Mouse (Mus musculus): ENCODE measurements around the gene Ppp2r5b. TPM values are rescaled to one million over a fixed set of nuclear protein-coding genes. Genes with fewer than 3 reads are reported as not detected.

Gene Ppp2r5b
- polyA plus RNA-seq, 1 experiment from 2014 or later: 21.2 TPM

GRCm38 (mm10) chr19:6240725-6241124, 5.1 kb upstream of the Ppp2r5b start:
- peaks cover 15% of the 10 kb centered on the region for H3K36me3 ChIP-seq
- H3K9me3 ChIP-seq: no peaks in the 10 kb centered on the region
- peak overlapping the region; percentile 90; the same call in 1 of the 2 replicates for H3K27ac ChIP-seq
- H3K4me3 ChIP-seq: peak overlapping the region; percentile 88; the same call in 1 of the 2 replicates
- peaks cover 23% of the 10 kb centered on the region for H3K4me1 ChIP-seq
- WGBS: 27% methylated on average over 5 of the region's 5 CpGs
- no peak for DNase-seq (ENCODE audit: low spot score)
- H3K27me3 ChIP-seq (ENCODE audit: insufficient read depth, poor library complexity, severe bottlenecking): no peaks in the 10 kb centered on the region

- Histone ChIP-seq H3K36me3 (peaks cover 9% of the 10 kb centered on the region), H3K9me3 (no peaks in the 10 kb centered on the region), H3K27me3 (ENCODE audit: insufficient read depth, poor library complexity, severe bottlenecking) (no peaks in the 10 kb centered on the region), H3K4me1 (peaks cover 26% of the 10 kb centered on the region), H3K27ac (no peak overlapping the region), H3K4me3 (no peak overlapping the region)
- 43% methylated on average over 1 of the region's 1 CpGs for WGBS
- no peak for DNase-seq (ENCODE audit: low spot score)
Measured at GRCm38 (mm10) chr19:6240136-6240535, 4.5 kb upstream of the Ppp2r5b start.

DNA sequence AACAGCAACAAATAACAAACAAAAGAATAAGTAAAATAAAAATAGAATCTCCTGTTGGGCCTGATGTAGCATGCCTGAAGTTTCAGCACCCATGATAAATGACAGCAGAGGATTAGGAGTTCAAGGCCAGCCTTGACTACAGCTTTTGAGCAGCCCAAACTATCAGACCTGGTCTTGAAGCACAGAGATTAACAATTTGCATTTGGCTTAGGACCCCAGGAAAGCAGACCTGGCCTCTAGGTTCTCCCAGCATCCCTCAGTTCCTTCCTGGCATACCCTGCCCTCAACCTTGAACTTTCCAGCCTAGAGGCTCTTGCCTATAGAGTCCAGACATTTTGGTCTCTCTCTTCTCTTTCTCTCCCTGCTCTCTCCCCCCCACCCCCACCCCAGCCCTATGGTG, 3.1 kb upstream of the Ppp2r5b start:
- H3K36me3 ChIP-seq: no peaks in the 10 kb centered on the region
- DNase-seq (ENCODE audit: low spot score): no peak
- H3K4me1 ChIP-seq: peaks cover 37% of the 10 kb centered on the region
- H3K4me3 ChIP-seq: no peak overlapping the region
- H3K27me3 ChIP-seq (ENCODE audit: insufficient read depth, poor library complexity, severe bottlenecking): no peaks in the 10 kb centered on the region
- H3K27ac ChIP-seq: no peak overlapping the region
- no peaks in the 10 kb centered on the region for H3K9me3 ChIP-seq

DNA sequence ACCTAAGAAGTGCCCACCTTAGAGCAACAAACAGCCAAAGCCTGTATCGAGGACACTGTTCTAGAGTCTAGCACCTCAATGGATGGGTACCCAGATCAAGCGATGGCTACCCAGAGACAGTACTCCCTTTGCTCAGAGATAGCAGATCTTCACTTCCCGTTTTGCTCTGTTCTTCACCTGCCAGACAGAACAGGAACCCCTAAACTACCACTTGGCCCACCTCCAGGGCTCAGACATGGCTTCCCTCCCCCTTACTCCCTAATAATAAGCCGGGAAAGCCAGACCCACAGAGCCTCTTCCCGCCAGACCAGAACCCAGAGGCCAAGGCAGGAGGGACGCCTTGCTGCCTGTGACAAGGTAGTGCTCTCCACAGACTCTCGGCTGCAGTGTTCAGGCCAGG, 1.2 kb upstream of the Ppp2r5b start:
- Histone ChIP-seq H3K36me3 (peaks cover 9% of the 10 kb centered on the region), H3K27ac (peak overlapping the region; percentile 92), H3K27me3 (ENCODE audit: insufficient read depth, poor library complexity, severe bottlenecking) (no peaks in the 10 kb centered on the region), H3K4me1 (peaks cover 20% of the 10 kb centered on the region), H3K9me3 (no peaks in the 10 kb centered on the region), H3K4me3 (0 out of 2 replicates have a peak overlapping the region, but pooled peaks have one; percentile 87)
- 68% methylated on average over 7 of the region's 7 CpGs for WGBS
- no peak for DNase-seq (ENCODE audit: low spot score)

GRCm38 (mm10) chr19:6236053-6236441, 375 bp upstream of the Ppp2r5b start:
- peak; percentile 96 for DNase-seq (ENCODE audit: low spot score)
- H3K36me3 ChIP-seq: peaks cover 17% of the 10 kb centered on the region
- H3K27ac ChIP-seq: peak overlapping the region; percentile 92
- peak overlapping the region; percentile 87 for H3K4me3 ChIP-seq
- H3K27me3 ChIP-seq (ENCODE audit: insufficient read depth, poor library complexity, severe bottlenecking): no peaks in the 10 kb centered on the region
- no peaks in the 10 kb centered on the region for H3K9me3 ChIP-seq
- H3K4me1 ChIP-seq: peaks cover 20% of the 10 kb centered on the region
- under 1% methylated on average over 9 of the region's 9 CpGs for WGBS

- 68% methylated on average over 11 of the region's 11 CpGs for WGBS
- H3K9me3 ChIP-seq: no peaks in the 10 kb centered on the region
- no peak overlapping the region for H3K27ac ChIP-seq
- H3K4me1 ChIP-seq: peaks cover 20% of the 10 kb centered on the region
- H3K36me3 ChIP-seq: peaks cover 32% of the 10 kb centered on the region
- H3K4me3 ChIP-seq: peak overlapping the region; percentile 87
- no peaks in the 10 kb centered on the region for H3K27me3 ChIP-seq (ENCODE audit: insufficient read depth, poor library complexity, severe bottlenecking)
- no peak for DNase-seq (ENCODE audit: low spot score)
Measured at GRCm38 (mm10) chr19:6234337-6235083, 1.2 kb downstream of the Ppp2r5b start.

DNA sequence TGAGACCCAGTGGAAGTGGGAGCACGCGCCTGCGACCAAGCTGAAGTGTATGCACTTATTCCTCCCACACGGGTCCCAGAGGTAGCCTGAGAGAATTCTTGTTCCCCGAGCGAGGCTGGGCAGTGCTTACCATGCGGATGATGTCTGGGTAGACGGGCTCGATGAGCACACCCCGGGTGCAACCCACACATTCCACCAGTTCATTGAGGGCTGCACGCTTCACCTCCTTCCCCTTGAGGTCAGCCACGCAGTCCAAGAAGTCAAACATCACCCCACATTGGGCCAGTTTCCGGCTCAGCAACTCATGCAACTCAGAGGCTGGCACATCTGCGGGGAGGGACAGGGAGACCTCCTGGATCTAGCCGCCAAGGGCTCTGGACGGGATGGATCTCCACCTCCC, 2.0 kb downstream of the Ppp2r5b start:
- Histone ChIP-seq H3K36me3 (peaks cover 41% of the 10 kb centered on the region), H3K4me1 (peaks cover 20% of the 10 kb centered on the region), H3K9me3 (no peaks in the 10 kb centered on the region), H3K27me3 (ENCODE audit: insufficient read depth, poor library complexity, severe bottlenecking) (no peaks in the 10 kb centered on the region), H3K4me3 (no peak overlapping the region), H3K27ac (no peak overlapping the region)
- 89% methylated on average over 16 of the region's 16 CpGs for WGBS
- no peak for DNase-seq (ENCODE audit: low spot score)

- 84% methylated on average over 2 of the region's 2 CpGs for WGBS
- H3K27ac ChIP-seq: no peak overlapping the region
- H3K4me1 ChIP-seq: peaks cover 26% of the 10 kb centered on the region
- H3K4me3 ChIP-seq: no peak overlapping the region
- H3K9me3 ChIP-seq: no peaks in the 10 kb centered on the region
- peaks cover 62% of the 10 kb centered on the region for H3K36me3 ChIP-seq
- no peak for DNase-seq (ENCODE audit: low spot score)
- no peaks in the 10 kb centered on the region for H3K27me3 ChIP-seq (ENCODE audit: insufficient read depth, poor library complexity, severe bottlenecking)
Measured at GRCm38 (mm10) chr19:6231036-6231435, 4.6 kb downstream of the Ppp2r5b start.

- 80% methylated on average over 4 of the region's 4 CpGs for WGBS
- no peak overlapping the region for H3K27ac ChIP-seq
- H3K4me3 ChIP-seq: no peak overlapping the region
- H3K36me3 ChIP-seq: peaks cover 62% of the 10 kb centered on the region
- H3K27me3 ChIP-seq (ENCODE audit: insufficient read depth, poor library complexity, severe bottlenecking): no peaks in the 10 kb centered on the region
- H3K9me3 ChIP-seq: no peaks in the 10 kb centered on the region
- DNase-seq (ENCODE audit: low spot score): no peak
- H3K4me1 ChIP-seq: peaks cover 25% of the 10 kb centered on the region
Measured at GRCm38 (mm10) chr19:6230411-6230810, 5.3 kb downstream of the Ppp2r5b start.

- peaks cover 12% of the 10 kb centered on the region for H3K4me1 ChIP-seq
- 88% methylated on average over 4 of the region's 4 CpGs for WGBS
- peaks cover 62% of the 10 kb centered on the region for H3K36me3 ChIP-seq
- no peak overlapping the region for H3K4me3 ChIP-seq
- H3K9me3 ChIP-seq: no peaks in the 10 kb centered on the region
- H3K27ac ChIP-seq: no peak overlapping the region
- H3K27me3 ChIP-seq (ENCODE audit: insufficient read depth, poor library complexity, severe bottlenecking): no peaks in the 10 kb centered on the region
- DNase-seq (ENCODE audit: low spot score): no peak
Measured at GRCm38 (mm10) chr19:6227864-6228263, 7.8 kb downstream of the Ppp2r5b start.

DNA sequence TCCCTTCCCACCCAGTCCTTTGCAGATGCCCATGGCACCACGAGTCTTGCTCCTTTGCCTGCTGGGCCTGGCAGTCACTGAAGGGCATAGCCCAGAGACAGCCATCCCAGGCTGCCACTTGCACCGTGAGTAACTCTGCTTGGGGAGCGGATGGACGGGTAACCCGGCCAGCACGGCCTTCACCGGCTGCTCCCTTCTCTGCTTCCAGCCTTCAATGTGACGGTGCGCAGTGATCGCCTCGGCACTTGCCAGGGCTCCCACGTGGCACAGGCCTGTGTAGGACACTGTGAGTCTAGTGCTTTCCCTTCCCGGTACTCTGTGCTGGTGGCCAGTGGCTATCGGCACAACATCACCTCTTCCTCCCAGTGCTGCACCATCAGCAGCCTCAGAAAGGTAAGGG, 8.9 kb downstream of the Ppp2r5b start:
- WGBS: 90% methylated on average over 14 of the region's 14 CpGs
- Histone ChIP-seq H3K27me3 (ENCODE audit: insufficient read depth, poor library complexity, severe bottlenecking) (no peaks in the 10 kb centered on the region), H3K4me1 (peaks cover 12% of the 10 kb centered on the region), H3K36me3 (peaks cover 52% of the 10 kb centered on the region), H3K27ac (no peak overlapping the region), H3K4me3 (no peak overlapping the region), H3K9me3 (no peaks in the 10 kb centered on the region)
- DNase-seq (ENCODE audit: low spot score): no peak

GRCm38 (mm10) chr19:6226135-6226534, 9.5 kb downstream of the Ppp2r5b start, which contains the start of gene Gpha2:
Gpha2 (plus strand) TSS chr19:6226380.
- no peak for DNase-seq (ENCODE audit: low spot score)
- H3K27ac ChIP-seq: no peak within 1 kb of the TSS
- peaks cover 46% of the 10 kb centered on the region for H3K36me3 ChIP-seq
- peaks cover 12% of the 10 kb centered on the region for H3K4me1 ChIP-seq
- no peaks in the 10 kb centered on the region for H3K9me3 ChIP-seq
- 18% methylated on average over 2 of the region's 2 CpGs for WGBS
- H3K27me3 ChIP-seq (ENCODE audit: insufficient read depth, poor library complexity, severe bottlenecking): no peaks in the 10 kb centered on the region
- H3K4me3 ChIP-seq: 0 out of 2 replicates have a peak within 1 kb of the TSS, but pooled peaks have one; percentile 13

DNA sequence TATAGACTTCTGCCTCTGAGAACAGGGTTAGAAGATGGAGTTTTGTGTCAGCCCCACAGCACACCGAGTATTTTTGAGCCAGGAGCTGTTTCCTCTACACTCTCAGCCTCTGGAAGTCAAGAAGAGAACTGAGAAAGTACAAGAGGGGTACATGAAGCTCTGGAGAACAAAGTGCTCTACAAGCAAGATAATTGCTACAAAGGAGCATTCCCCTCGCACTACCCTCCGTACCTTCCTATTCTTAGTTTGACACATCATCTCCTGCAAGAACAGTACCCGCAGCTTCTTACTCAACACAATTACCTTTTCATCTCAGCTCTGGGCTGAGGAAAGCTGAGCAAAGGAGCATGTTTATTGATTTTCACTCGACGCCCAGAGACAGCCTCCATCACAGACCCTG, 17.1 kb downstream of the Ppp2r5b start:
- Histone ChIP-seq H3K36me3 (no peaks in the 10 kb centered on the region), H3K27ac (no peak overlapping the region), H3K9me3 (no peaks in the 10 kb centered on the region), H3K27me3 (ENCODE audit: insufficient read depth, poor library complexity, severe bottlenecking) (no peaks in the 10 kb centered on the region), H3K4me1 (peaks cover 3% of the 10 kb centered on the region; the same call in 1 of the 2 replicates), H3K4me3 (no peak overlapping the region)
- WGBS: 62% methylated on average over 6 of the region's 6 CpGs
- no peak for DNase-seq (ENCODE audit: low spot score)
